25 mouse cellular contexts compared by ENCODE assay signal in genomic region chr12:32444770-32445169, GRCm38 (mm10).
DNase-seq lines count a peak whose midpoint lies in the region; ATAC-seq and TF ChIP-seq lines count a peak whose summit lies in the region.
"Had no signal": no experiment of that assay in that cellular context is flagged by ENCODE, and none has a peak within 500 bp of the region (broad histone marks: within the 10 kb centered on the region; RNA-seq: fewer than 3 reads in every experiment).

No protein-coding gene starts in this region.

- no peak overlapping the region for H3K4me2 ChIP-seq in kidney, embryonic 16.5 days (replicated peaks; ENCODE audit: low read depth, low read length)
- no peak overlapping the region for H3K4me2 ChIP-seq in kidney, embryonic 14.5 days (replicated peaks; ENCODE audit: low read depth, low read length)
- no peak overlapping the region for H3K4me2 ChIP-seq in intestine, embryonic 15.5 days (replicated peaks)
- H3K4me2 ChIP-seq in intestine, postnatal 0 days (replicated peaks; ENCODE audit: low read depth): 0 out of 2 replicates have a peak overlapping the region, but pooled peaks have one; percentile 6
- H3K4me2 ChIP-seq: embryonic facial prominence, embryonic 12.5 days; forebrain, embryonic 13.5 days; forebrain, embryonic 15.5 days had no signal

- H3K27me3 ChIP-seq in kidney, embryonic 16.5 days (ENCODE audit: insufficient read depth, low read length): no peaks in the 10 kb centered on the region
- H3K27me3 ChIP-seq in kidney, embryonic 14.5 days (ENCODE audit: control insufficient read depth, insufficient read depth, low read length): no peaks in the 10 kb centered on the region
- no peaks in the 10 kb centered on the region for H3K27me3 ChIP-seq in intestine, embryonic 15.5 days (replicated peaks)
- H3K27me3 ChIP-seq in intestine, postnatal 0 days (replicated peaks; ENCODE audit: control insufficient read depth, insufficient read depth, low read length): no peaks in the 10 kb centered on the region
- H3K27me3 ChIP-seq: CH12.LX; embryonic facial prominence, embryonic 12.5 days; forebrain, embryonic 13.5 days; forebrain, embryonic 15.5 days; Patski had no signal

- H3K36me3 ChIP-seq in kidney, embryonic 16.5 days (ENCODE audit: insufficient read depth, low read length): no peaks in the 10 kb centered on the region
- H3K36me3 ChIP-seq in kidney, embryonic 14.5 days (ENCODE audit: control insufficient read depth, insufficient read depth, low read length): no peaks in the 10 kb centered on the region
- H3K36me3 ChIP-seq in intestine, embryonic 15.5 days: no peaks in the 10 kb centered on the region
- H3K36me3 ChIP-seq in intestine, postnatal 0 days (ENCODE audit: control insufficient read depth, insufficient read depth): no peaks in the 10 kb centered on the region
- H3K36me3 ChIP-seq: embryonic facial prominence, embryonic 10.5 days; embryonic facial prominence, embryonic 12.5 days; forebrain, embryonic 15.5 days; G1E had no signal

- TF ChIP-seq CTCF in intestine, postnatal 0 days (IDR thresholded peaks at IDR 0.05; ENCODE audit: low read depth): no peak

- no peak for ATAC-seq in kidney, embryonic 16.5 days (ENCODE audit: low FRiP score, low TSS enrichment)
- ATAC-seq in kidney, embryonic 14.5 days (ENCODE audit: low FRiP score, low TSS enrichment): no peak
- peak; percentile 55; the same call in 1 of the 2 replicates for ATAC-seq in intestine, embryonic 15.5 days
- no peak for ATAC-seq in intestine, postnatal 0 days
- ATAC-seq: activated CD4-positive, CD25-positive, alpha-beta regulatory T cell, adult 4 months; CD4-positive, CD25-positive, alpha-beta regulatory T cell, adult 4 months; forebrain, embryonic 13.5 days; forebrain, embryonic 15.5 days; Patski had no signal

- no peak overlapping the region for H3K4me3 ChIP-seq in kidney, embryonic 16.5 days (ENCODE audit: low read length)
- H3K4me3 ChIP-seq in kidney, embryonic 14.5 days (ENCODE audit: low read length): no peak overlapping the region
- no peak overlapping the region for H3K4me3 ChIP-seq in intestine, embryonic 15.5 days (replicated peaks)
- no peak overlapping the region for H3K4me3 ChIP-seq in intestine, postnatal 0 days (ENCODE audit: low read depth, low read length)
- H3K4me3 ChIP-seq: embryonic facial prominence, embryonic 10.5 days; embryonic facial prominence, embryonic 12.5 days; forebrain, embryonic 13.5 days; forebrain, embryonic 15.5 days had no signal

- 88% methylated on average over 4 of the region's 4 CpGs for WGBS in kidney, embryonic 16.5 days
- WGBS in kidney, embryonic 14.5 days: 85% methylated on average over 4 of the region's 4 CpGs
- 74% methylated on average over 4 of the region's 4 CpGs for WGBS in intestine, embryonic 15.5 days
- WGBS in intestine, postnatal 0 days: 45% methylated on average over 4 of the region's 4 CpGs

- peak; percentile 3 for DNase-seq in kidney, adult 11 months
- peak; percentile 64 for DNase-seq in kidney, adult 9 months
- no peak for DNase-seq in right cerebral cortex, postnatal 25 days
- no peak for DNase-seq in cerebellum, postnatal 25 days
- DNase-seq: adrenal gland, adult 8-10 months; adrenal gland, postnatal 14 days; adrenal gland, postnatal 36 days; B cell, adult 2 months; cerebellum, adult 11-12 months; cerebellum, adult 2 months; cerebellum, adult 9-10 months; cerebellum, postnatal 10 days had no signal

- H3K9me3 ChIP-seq in kidney, embryonic 16.5 days (ENCODE audit: low read length): no peaks in the 10 kb centered on the region
- no peaks in the 10 kb centered on the region for H3K9me3 ChIP-seq in kidney, embryonic 14.5 days (ENCODE audit: control insufficient read depth, low read length)
- no peaks in the 10 kb centered on the region for H3K9me3 ChIP-seq in intestine, embryonic 15.5 days
- no peaks in the 10 kb centered on the region for H3K9me3 ChIP-seq in intestine, postnatal 0 days (ENCODE audit: control insufficient read depth)
- H3K9me3 ChIP-seq: embryonic facial prominence, embryonic 10.5 days; embryonic facial prominence, embryonic 12.5 days; forebrain, embryonic 13.5 days; forebrain, embryonic 15.5 days; G1E had no signal

- H3K9ac ChIP-seq in kidney, embryonic 16.5 days (replicated peaks; ENCODE audit: low read length): no peak overlapping the region
- no peak overlapping the region for H3K9ac ChIP-seq in kidney, embryonic 14.5 days (ENCODE audit: low read depth, low read length)
- H3K9ac ChIP-seq in intestine, embryonic 15.5 days: no peak overlapping the region
- H3K9ac ChIP-seq in intestine, postnatal 0 days (ENCODE audit: low read depth, low read length): no peak overlapping the region
- H3K9ac ChIP-seq: embryonic facial prominence, embryonic 12.5 days; forebrain, embryonic 13.5 days; forebrain, embryonic 15.5 days had no signal

- H3K4me1 ChIP-seq in kidney, embryonic 16.5 days (ENCODE audit: insufficient read depth, low read length): no peaks in the 10 kb centered on the region
- no peaks in the 10 kb centered on the region for H3K4me1 ChIP-seq in kidney, embryonic 14.5 days (ENCODE audit: control insufficient read depth, insufficient read depth, low read length)
- H3K4me1 ChIP-seq in intestine, embryonic 15.5 days (replicated peaks): no peaks in the 10 kb centered on the region
- no peaks in the 10 kb centered on the region for H3K4me1 ChIP-seq in intestine, postnatal 0 days (replicated peaks; ENCODE audit: control insufficient read depth, insufficient read depth, low read length)
- H3K4me1 ChIP-seq: embryonic facial prominence, embryonic 10.5 days; embryonic facial prominence, embryonic 12.5 days; forebrain, embryonic 13.5 days; forebrain, embryonic 15.5 days had no signal

- no peak overlapping the region for H3K27ac ChIP-seq in kidney, embryonic 16.5 days (ENCODE audit: low read length)
- no peak overlapping the region for H3K27ac ChIP-seq in kidney, embryonic 14.5 days (ENCODE audit: low read depth, low read length)
- H3K27ac ChIP-seq in intestine, embryonic 15.5 days: no peak overlapping the region
- H3K27ac ChIP-seq in intestine, postnatal 0 days (ENCODE audit: low read depth, low read length): peak overlapping the region; percentile 35; the same call in 1 of the 2 replicates
- H3K27ac ChIP-seq: embryonic facial prominence, embryonic 10.5 days; embryonic facial prominence, embryonic 12.5 days; forebrain, embryonic 13.5 days; forebrain, embryonic 15.5 days had no signal

Comparison
In these comparisons a context has a peak if more than half of its experiments do, and no peak if none do; other contexts are left out.
1. DNase-seq: peak in kidney, adult 11 months (single experiment) and kidney, adult 9 months (single experiment); none in right cerebral cortex, postnatal 25 days (single experiment) and cerebellum, postnatal 25 days (0 of 2).